Mouse (Mus musculus) G1E-ER4 (cell line): Measurements from ENCODE around the gene Ptpn21. TPM values are rescaled to one million over a fixed set of nuclear protein-coding genes. Genes with fewer than 3 reads are reported as not detected.

Experiments used
- GATA1 ChIP-seq: IDR thresholded peaks from one replicate; pipeline ENCODE4 v1.8.0; 2012; ENCODE audit warnings: low read length, inconsistent platforms
- polyA plus RNA-seq: library from polyadenylated mRNA; stranded (reverse); fragments of >175 nt; gene quantifications from 2 replicates; pipeline ENCODE4 v1.2.3, GENCODE M21; 2012

Gene Ptpn21
- polyA plus RNA-seq, 1 experiment, result 2.2 TPM

DNA sequence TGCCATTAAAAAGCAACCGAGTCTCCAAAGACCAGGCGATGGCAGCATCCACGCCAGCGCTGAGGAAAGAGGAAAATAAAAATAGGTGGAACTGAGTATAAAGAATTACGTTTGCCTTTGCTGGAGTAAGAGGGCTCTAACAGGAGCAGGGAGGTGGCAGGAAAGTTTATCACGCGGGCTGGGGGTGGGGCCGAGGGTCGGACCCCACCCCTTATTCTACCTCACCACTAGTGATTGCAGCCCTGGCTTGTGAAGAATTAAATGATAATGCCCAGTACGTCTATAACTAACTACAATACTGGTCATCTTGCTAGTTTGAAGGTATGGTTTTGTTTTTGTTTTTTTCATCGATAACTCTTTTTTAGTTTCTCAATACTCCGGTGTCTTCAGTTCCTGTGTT is 3.4 kb downstream of the Ptpn21 start:
- TF ChIP-seq GATA1, result no peak

DNA sequence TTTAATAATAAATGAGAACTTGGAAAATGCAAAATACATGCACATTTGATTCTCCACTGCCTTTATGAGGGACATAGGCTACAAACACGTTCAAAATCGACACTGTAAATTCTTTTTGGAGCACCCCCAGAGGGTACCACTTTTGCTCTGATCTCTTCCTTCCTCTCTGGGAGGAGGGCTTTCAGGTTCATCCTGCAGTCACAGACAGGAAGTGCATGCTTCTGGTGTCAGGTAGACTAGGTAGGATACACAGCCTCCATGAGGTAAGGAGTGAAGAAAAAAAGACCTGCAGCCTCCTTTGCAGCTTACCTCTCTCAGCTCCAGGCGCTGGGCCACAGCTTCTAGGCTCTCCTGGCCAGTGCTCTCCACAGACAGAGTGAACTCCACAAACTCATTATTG is 4.0 kb downstream of the Ptpn21 start:
- TF ChIP-seq GATA1, result no peak

DNA sequence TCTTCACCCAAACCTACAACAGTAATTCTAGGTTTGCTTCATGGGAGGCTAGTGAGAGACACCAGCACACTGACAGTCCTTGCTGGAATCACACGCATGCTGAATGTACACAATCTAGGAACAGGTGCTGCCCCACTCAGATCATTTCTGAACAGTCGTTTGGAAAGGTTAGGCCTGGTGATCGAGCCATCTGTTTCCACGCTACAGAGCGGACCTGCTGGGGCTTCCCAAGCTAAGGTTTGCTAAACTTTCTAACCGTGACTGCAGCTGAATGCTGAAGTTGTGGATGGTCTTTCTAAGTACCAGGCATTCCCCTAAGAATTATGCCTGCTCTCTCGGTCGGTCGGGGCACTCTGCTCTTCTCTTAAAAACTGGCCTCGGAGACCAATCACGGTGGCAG is 6.5 kb downstream of the Ptpn21 start:
- TF ChIP-seq GATA1, result no peak

DNA sequence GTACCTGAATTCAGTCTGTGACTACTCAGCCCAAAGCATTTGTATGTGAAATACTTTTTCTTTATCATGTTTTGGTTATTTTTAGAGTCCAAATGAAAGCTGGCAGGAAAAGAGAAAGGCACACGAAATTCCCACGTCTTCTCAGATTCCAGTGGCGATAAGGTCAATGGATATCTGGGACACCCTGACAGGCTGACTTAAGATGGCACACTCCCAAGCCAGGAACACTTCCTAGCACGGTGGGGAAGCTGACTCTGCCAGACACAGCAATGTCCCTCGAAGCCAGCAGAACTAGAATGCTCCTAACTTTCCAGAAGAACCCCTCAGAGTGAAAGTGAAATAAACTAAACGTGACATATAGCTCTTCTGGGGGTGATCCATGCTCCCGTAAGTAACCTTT is 10.0 kb downstream of the Ptpn21 start:
- TF ChIP-seq GATA1, result no peak

DNA sequence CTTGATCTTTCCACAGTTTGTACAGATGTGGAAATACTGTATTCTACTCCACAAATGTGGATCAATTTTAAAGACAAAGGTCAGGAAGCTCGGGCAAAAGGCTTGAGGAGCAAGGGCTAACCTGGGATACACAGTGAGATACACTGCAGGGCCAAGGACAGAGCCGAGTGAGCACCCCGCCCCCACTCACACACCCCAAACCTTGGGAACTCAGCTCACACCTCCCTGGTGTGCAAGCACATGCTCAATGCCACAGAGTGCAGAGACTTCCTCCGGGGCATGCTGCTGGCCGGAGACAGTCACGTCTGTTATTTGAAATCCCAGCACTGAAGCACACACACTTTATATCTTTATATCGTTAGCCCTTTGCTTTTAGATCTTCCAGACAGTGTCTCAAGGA is 11.1 kb downstream of the Ptpn21 start:
- TF ChIP-seq GATA1, result no peak

DNA sequence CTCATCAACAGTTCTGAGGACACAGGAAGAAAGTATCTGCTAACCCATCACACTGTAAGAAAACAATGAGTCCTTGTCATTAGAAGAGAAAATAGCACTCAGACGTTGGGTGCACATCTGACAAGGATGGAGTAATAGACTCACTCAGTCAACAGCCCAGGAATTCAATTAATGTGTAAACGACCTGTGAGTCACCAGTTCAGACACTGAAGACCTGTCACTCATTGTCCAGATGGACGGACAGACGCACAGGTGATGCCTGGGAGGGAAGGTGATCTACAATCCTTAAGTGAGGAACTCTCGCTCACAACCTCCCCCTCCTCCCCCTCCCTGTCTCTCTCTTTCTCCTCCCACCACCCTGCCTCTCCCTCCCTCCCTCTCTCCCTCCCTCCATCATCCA is 12.2 kb downstream of the Ptpn21 start:
- TF ChIP-seq GATA1, result no peak

DNA sequence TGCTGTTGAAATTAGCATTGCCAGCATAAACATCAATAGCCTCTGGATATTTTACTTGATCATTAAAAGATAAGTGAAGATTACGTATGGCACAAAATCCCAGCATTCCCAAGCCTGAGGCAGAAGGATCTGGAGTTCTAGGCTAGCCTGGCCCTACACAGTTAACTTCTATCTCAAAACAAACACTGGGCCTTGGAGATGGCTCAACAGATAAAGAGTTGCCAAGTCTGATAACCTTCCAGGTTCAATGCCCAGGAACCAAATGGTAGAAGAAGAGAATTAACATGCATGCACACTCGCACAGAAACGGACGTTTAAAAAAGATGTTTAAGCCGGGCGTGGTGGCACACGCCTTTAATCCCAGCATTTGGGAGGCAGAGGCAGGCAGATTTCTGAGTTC is 13.0 kb downstream of the Ptpn21 start:
- TF ChIP-seq GATA1, result no peak

DNA sequence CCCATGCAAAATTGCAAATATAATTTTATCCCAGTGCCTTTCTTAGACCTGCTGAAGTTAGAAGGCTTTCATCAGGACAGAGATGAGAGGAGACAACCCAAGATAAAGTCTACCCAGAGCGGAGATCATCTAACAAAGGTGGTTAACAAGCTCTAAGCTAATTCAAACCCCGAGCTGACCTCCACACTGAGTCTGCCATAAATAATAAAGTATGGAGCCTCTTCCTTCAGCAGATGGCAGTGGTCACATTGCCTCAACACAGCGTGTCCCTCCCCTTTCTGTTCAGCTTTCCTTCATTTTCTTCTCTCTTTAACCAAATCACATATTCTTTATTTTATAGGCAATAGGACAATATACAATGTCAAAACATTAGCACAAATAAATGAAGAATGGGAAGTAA is 16.2 kb downstream of the Ptpn21 start:
- no peak for TF ChIP-seq GATA1

DNA sequence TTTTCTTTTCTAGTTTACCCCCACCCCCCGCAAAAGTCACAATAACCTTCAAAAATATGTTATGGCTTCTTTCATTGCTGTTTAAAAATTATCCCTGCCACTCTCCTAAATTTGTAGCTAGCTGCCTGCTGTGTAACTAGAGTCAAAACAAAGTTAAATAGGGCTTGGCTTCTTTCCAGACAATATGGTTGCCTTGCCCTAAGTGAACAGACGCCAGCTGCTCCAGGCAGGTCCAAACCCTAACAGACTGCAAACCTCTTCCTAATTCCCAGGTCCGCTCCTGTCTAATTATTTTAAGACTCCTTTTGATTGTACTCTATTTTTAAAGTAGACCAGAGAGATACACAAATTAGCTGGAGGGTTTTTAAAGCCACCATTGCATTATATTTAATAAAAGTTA is 16.6 kb downstream of the Ptpn21 start:
- TF ChIP-seq GATA1, result no peak

DNA sequence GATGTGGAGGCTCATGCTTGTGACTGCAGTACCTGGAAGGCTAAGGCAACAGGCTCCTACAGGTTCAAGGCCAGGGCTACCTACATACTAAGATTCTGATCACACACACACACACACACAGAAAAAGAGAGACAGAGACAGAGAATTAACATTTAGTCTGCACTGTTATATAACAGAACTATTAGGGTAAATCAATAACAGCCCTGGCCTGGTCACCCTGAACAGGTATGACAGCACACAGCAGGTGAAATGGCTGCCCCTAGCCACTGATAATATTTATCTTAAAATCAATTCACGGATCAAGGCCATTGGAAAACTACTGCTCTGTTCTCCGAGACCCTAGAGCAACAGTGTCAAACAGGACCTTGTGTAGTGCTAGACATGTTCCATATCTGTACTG is 21.1 kb downstream of the Ptpn21 start:
- no peak for TF ChIP-seq GATA1

DNA sequence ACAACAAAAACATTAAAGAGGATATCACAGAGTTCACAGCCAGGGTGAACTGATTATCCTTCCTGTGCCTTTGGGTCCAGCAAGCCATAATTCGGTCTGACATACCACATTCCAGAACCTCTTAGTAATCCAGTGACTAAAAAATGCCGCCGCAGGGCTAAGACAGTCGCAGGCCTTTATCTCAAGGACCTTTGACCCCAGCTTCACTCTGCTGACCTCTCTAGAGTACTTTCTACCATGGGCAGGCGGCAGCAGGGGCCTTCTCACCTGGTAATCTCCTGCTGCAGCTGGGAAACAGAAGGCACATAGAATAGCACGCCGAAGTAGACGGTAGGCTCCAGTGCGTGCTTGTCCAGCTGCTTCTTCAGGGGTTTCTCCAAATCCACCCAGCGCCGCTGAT is 22.4 kb downstream of the Ptpn21 start:
- TF ChIP-seq GATA1, result no peak

DNA sequence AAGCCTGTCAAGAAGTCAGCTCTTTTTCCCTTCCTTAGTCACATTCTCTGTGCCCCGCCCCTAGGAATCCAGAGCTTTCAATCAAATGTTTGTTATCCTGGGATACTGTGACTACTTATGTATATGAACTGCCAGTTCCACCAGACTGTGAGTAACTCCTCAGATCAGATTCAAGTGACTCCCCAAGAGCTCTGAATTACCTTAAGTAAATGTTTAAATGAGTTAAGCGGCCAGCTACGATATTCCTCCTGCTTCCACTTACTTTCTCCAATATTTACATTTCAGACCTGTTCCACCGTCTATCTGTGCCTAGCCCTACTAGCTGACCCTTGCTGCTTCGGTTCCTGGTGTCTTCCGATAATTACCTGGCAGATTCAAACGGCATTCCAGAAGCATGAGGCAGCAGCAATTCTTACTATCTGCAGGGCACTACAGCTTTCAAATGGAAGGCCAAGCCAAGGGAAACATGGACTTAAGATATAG is 23.5 kb downstream of the Ptpn21 start:
- TF ChIP-seq GATA1, result no peak

DNA sequence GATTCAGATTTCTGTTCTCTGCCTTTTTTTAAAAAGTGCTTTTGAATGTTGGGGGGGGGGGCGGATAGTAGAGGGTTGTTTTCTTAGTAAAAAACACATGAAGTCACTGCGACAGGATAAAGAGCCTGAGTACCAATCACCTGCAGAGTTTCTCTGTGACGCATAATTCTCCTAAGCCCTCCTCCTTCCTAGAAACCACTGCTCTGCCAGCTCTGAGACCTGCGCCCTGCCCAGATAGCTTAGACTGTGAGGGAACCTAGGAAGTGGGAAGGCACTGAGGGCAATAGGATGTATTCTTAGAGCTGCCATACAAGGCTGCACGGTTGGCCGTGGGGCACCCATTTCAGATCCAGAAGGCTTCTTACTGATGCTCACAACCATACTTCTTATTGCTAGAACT is 24.4 kb downstream of the Ptpn21 start:
- no peak for TF ChIP-seq GATA1

DNA sequence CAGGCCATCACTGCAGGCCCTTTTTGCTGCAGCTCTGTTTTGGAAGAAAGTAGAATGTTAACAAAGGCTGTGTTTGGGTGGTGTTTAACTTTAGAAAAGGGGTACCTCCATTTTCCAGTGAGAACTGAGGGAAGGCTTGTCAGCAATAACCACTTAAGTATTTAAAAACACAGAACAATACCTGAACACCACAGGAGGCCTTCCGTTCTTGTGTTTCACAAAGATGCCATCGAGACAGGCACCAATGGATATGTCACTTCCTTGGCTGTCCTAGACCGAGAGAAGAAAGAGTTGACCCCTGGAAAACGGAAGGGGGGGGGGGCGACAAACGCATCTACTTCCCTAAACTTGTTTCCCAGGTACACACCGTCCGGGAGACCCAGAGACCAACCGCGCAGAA is 33.2 kb downstream of the Ptpn21 start:
- TF ChIP-seq GATA1, result no peak

DNA sequence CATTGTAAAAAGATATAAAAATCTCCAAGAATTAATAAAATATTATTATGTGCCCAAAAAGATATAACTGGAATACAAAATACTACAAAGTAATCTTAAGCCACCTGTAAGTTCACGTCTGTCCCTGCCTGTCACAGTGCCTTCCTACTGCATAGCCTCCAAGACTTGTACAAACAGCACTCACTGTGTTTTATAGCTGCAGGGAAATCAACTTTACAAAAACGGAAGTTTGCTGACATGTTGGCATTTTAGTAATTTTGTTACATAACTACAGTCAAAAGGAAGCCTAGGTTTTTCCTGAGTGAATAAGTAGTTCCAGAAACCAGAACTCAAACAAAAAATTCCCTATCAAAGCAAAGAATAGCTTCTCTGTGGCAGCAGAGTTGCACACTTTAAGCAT is 33.7 kb downstream of the Ptpn21 start:
- TF ChIP-seq GATA1, result no peak

DNA sequence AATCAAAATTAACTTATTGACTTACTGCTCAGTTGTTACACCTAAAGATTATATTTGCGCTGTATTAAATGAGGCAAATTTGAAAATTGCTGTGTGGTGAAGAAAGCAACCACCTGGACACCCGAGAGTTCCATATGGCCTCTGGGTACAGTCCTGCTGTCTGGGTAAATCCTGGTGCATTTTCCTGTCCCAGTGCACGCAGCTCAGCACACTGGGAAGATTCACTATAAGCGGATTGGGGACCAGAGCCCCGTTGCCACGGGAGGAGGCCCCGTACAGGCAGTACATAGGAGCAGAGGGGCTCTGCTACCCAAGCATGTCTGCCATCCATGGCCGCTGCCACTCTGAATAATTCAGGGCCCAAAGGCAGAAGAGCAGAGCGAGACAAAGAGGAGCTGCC is 35.6 kb downstream of the Ptpn21 start:
- no peak for TF ChIP-seq GATA1

DNA sequence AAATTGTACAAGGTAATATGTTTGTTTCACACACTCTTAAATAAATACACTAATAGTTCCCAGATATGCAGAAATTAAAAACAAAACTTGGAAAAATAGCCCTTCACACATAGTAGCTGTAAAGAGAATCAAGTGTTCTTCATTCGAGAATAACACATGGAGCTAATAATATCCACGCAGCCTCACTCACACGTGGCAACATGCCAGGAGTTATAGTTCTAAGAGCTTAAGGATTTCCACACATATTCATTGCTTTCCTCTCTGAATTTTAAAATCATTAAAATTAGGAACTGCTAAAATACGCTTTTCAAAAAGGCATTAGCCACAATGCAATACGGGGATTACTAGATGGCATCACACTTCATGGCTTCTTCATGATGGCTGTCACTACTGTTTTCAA is 40.0 kb downstream of the Ptpn21 start:
- no peak for TF ChIP-seq GATA1

DNA sequence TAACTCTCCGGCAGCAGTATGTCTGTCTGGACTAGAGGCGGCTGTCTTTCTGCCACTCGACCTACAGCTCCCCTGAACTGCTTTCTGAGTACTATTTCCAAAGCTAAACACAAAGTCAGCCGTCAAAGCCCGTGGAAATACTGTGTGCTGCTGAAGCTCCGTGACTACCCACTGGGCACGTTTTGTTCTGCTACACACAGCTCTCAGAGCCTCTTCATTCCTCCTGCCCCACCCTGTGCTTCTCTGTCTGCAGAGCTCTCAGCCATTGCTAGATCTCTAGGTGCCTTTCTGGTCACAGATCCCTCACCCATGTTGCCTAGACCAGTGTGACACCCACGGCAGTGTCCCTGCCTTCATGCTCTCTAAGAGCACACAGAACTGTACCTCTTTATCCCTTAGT is 47.0 kb downstream of the Ptpn21 start:
- TF ChIP-seq GATA1, result no peak

DNA sequence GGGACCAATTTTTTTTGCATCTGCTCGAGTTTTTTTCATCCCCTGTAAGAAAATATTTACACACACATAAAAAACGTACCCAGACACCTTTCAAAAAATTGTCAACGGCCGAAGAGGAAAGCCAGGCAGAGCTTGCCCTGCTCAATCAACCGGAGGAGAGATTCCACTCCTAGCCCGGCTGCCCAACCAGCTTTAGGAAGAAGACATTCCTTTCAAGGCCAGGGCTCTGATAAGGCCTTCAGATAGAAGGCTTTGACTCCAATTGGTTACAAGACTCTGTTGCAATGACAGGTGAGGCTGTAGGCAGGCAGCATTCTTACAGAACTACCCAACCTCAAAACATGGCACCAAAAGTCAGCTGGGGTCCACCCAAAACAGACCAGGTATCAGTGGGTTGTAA is 53.6 kb downstream of the Ptpn21 start:
- no peak for TF ChIP-seq GATA1

DNA sequence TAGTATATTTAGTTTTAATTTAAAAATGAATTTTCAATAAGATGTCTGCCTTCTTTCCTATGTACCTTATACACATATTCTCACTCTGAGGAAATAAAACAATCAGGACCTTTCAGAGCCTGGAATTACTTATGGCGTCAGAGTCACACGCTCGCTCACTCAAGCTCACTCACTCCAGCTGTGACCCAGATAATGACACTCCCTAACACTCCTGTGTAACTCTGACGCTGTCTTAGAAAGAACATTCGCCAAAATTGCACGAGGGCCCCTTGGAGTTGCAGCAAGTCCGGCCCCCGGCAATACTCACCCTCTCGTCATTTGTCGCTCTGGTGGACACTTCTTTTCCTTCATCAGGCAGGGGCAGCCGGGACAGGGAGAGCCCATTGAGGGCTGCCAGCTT is 54.0 kb downstream of the Ptpn21 start:
- TF ChIP-seq GATA1, result no peak
